Comparison of ENCODE assay signal across 8 mouse cellular contexts in the genomic region with DNA sequence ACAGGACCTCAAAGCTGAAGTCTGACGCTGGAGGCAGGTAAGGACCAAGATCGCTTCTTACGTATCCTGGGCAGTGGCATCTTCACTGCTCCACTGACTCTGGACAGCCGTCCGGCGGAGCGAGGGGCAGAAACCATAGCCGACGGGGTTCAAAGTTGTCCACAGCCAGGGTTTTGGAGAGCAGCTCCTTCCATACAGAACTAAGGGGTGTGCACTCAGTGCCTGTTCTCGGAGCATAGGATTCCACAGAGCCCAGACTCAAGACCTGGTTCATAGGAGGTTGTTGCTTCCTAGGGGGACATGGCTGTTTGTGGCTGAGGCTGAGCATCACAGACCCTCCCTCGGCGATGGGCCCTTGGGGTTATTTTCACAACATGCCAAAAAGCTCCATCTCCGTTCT. TPM values are rescaled to one million over a fixed set of nuclear protein-coding genes. Genes with fewer than 3 reads are reported as not detected.
A peak's percentile ranks its signal among the peaks of the same experiment; 100 is the strongest.
DNase-seq lines count a peak whose midpoint lies in the region; ATAC-seq and TF ChIP-seq lines count a peak whose summit lies in the region.

No protein-coding gene starts in this region.

- peak overlapping the region; percentile 49 for H3K4me3 ChIP-seq in heart, embryonic 16.5 days (ENCODE audit: low read length)
- H3K4me3 ChIP-seq in bone marrow macrophage, adult 2 months (ENCODE audit: insufficient read depth, low read length) = peak overlapping the region; percentile 32
- peak overlapping the region; percentile 45 for H3K4me3 ChIP-seq in hindbrain, embryonic 15.5 days
- H3K4me3 ChIP-seq in midbrain, embryonic 13.5 days (replicated peaks) = peak overlapping the region; percentile 46

- no peak for TF ChIP-seq CTCF in bone marrow macrophage, adult 2 months (IDR thresholded peaks at IDR 0.05; ENCODE audit: low read depth, low read length)

- peaks cover 34% of the 10 kb centered on the region for H3K27me3 ChIP-seq in heart, embryonic 16.5 days (ENCODE audit: control insufficient read depth, insufficient read depth, low read length)
- H3K27me3 ChIP-seq in hindbrain, embryonic 15.5 days = peaks cover 45% of the 10 kb centered on the region
- peaks cover 48% of the 10 kb centered on the region for H3K27me3 ChIP-seq in midbrain, embryonic 13.5 days

- H3K9ac ChIP-seq in heart, embryonic 16.5 days (ENCODE audit: low read length) = no peak overlapping the region
- peak overlapping the region; percentile 46 for H3K9ac ChIP-seq in hindbrain, embryonic 15.5 days
- peak overlapping the region; percentile 53 for H3K9ac ChIP-seq in midbrain, embryonic 13.5 days (replicated peaks)

- DNase-seq in heart, postnatal 36 days = no peak
- DNase-seq in adrenal gland, adult 2 months = no peak
- DNase-seq in gastrocnemius, postnatal 14 days = no peak
- DNase-seq in adrenal gland, postnatal 25 days = no peak

- peak overlapping the region; percentile 79 for H3K4me2 ChIP-seq in heart, embryonic 16.5 days (ENCODE audit: low read depth, low read length)
- H3K4me2 ChIP-seq in hindbrain, embryonic 15.5 days = peak overlapping the region; percentile 92
- peak overlapping the region; percentile 83 for H3K4me2 ChIP-seq in midbrain, embryonic 13.5 days (replicated peaks)

- H3K4me1 ChIP-seq in heart, embryonic 16.5 days (ENCODE audit: control insufficient read depth, insufficient read depth, low read length) = no peaks in the 10 kb centered on the region
- H3K4me1 ChIP-seq in bone marrow macrophage, adult 2 months (ENCODE audit: control insufficient read depth, insufficient read depth, low read length) = no peaks in the 10 kb centered on the region
- peaks cover 11% of the 10 kb centered on the region for H3K4me1 ChIP-seq in hindbrain, embryonic 15.5 days (replicated peaks)
- H3K4me1 ChIP-seq in midbrain, embryonic 13.5 days (replicated peaks) = peaks cover 9% of the 10 kb centered on the region

- H3K27ac ChIP-seq in heart, embryonic 16.5 days (ENCODE audit: low read length) = no peak overlapping the region
- H3K27ac ChIP-seq in bone marrow macrophage, adult 2 months (ENCODE audit: insufficient read depth, low read depth, low read length) = no peak overlapping the region
- no peak overlapping the region for H3K27ac ChIP-seq in hindbrain, embryonic 15.5 days (replicated peaks)
- no peak overlapping the region for H3K27ac ChIP-seq in midbrain, embryonic 13.5 days

- H3K36me3 ChIP-seq in heart, embryonic 16.5 days (ENCODE audit: control insufficient read depth, insufficient read depth) = no peaks in the 10 kb centered on the region
- no peaks in the 10 kb centered on the region for H3K36me3 ChIP-seq in hindbrain, embryonic 15.5 days
- H3K36me3 ChIP-seq in midbrain, embryonic 13.5 days = no peaks in the 10 kb centered on the region

- ATAC-seq in heart, embryonic 16.5 days (replicated peaks; ENCODE audit: extremely low read depth, insufficient read depth, low FRiP score) = no peak
- ATAC-seq in hindbrain, embryonic 15.5 days (ENCODE audit: low FRiP score, low read depth) = no peak; the same call in 1 of the 2 replicates
- ATAC-seq in midbrain, embryonic 13.5 days = 0 out of 2 replicates have a peak, but pooled peaks have one; percentile 27

- intact Hi-C loops in heart, postnatal 36 days (cut with DNase I) = no loop called here
- intact Hi-C loops in gastrocnemius, postnatal 14 days (cut with DNase I; ENCODE audit: low total_unique reads) = no loop called here

- 20% methylated on average over 13 of the region's 13 CpGs for WGBS in heart, embryonic 16.5 days
- 20% methylated on average over 13 of the region's 13 CpGs for WGBS in hindbrain, embryonic 15.5 days
- 18% methylated on average over 13 of the region's 13 CpGs for WGBS in midbrain, embryonic 13.5 days

- no peaks in the 10 kb centered on the region for H3K9me3 ChIP-seq in heart, embryonic 16.5 days (replicated peaks; ENCODE audit: control insufficient read depth, low read length)
- no peaks in the 10 kb centered on the region for H3K9me3 ChIP-seq in hindbrain, embryonic 15.5 days
- H3K9me3 ChIP-seq in midbrain, embryonic 13.5 days = no peaks in the 10 kb centered on the region

- TF ChIP-seq POLR2A in bone marrow macrophage, adult 2 months (IDR thresholded peaks at IDR 0.05; ENCODE audit: borderline replicate concordance, low read depth, low read length) = no peak

RNA-seq across cellular contexts. Expression of gene Slc6a3, which starts 0.3 kb away (rescaled TPM):
- 0.11 TPM in 1 of 2 replicates, not detected in the other for polyA plus RNA-seq in heart, embryonic 16.5 days (2015; fragmentation: Nextera tagmentation; extraction: Ambion mirVana)
- total RNA-seq in heart, postnatal 36 days (2021) = not detected
- polyA plus RNA-seq in bone marrow macrophage, adult 2 months (2012; ENCODE audit: insufficient read depth, insufficient read length, missing spikeins) = not detected in 2 replicates
- polyA plus RNA-seq in hindbrain, embryonic 15.5 days (2015; fragmentation: Nextera tagmentation; extraction: Ambion mirVana) = 0.23 and 0.33 TPM in 2 replicates
- 1.1 and 6.7 TPM in 2 replicates for polyA plus RNA-seq in midbrain, embryonic 13.5 days (2015; fragmentation: Nextera tagmentation; extraction: Ambion mirVana)
- total RNA-seq in adrenal gland, adult 2 months (2021) = under 1 TPM in 1 of 2 experiments, not detected in 1; 0.09 TPM
- polyA plus RNA-seq in adrenal gland, adult 2 months (2012; rRNA removed) = 0.13 TPM in 1 of 2 replicates, not detected in the other
- total RNA-seq in gastrocnemius, postnatal 14 days (2021) = not detected
- 0.12 TPM in 1 of 2 replicates, not detected in the other for total RNA-seq in adrenal gland, postnatal 25 days (2021)
